Mouse (Mus musculus) liver, embryonic 12.5 days (tissue): ENCODE data around the gene Reg4. TPM values are rescaled to one million over a fixed set of nuclear protein-coding genes. Genes with fewer than 3 reads are reported as not detected.

ENCODE experiments used
- polyA plus RNA-seq: library from polyadenylated mRNA; unstranded; fragments of >200 nt; fragmentation: Nextera tagmentation; extraction: Ambion mirVana; gene quantifications from 2 replicates; pipeline ENCODE4 v1.2.1, GENCODE M21; 2016

The Reg4 gene
- polyA plus RNA-seq, 1 experiment from 2014 or later, result not detected

Other genes starting within 250 kb of the Reg4 start
- 8.7 and 10.1 TPM in 2 replicates for gene Notch2, start 208.6 kb upstream of the Reg4 start, polyA plus RNA-seq
- gene Adam30, start 61.5 kb upstream of the Reg4 start, polyA plus RNA-seq, result not detected in 2 replicates
- gene Hmgcs2, start 58.3 kb downstream of the Reg4 start, polyA plus RNA-seq, result 24.7 and 26.9 TPM in 2 replicates
- 348 and 381 TPM in 2 replicates for gene Phgdh, start 117.8 kb downstream of the Reg4 start, polyA plus RNA-seq
- gene Zfp697, start 160.3 kb downstream of the Reg4 start, polyA plus RNA-seq, result 3.9 TPM in 2 replicates
- gene Gm4450, start 235.0 kb downstream of the Reg4 start, polyA plus RNA-seq, result not detected in 2 replicates